8 mouse cellular contexts compared by ENCODE assay signal in the genomic region with DNA sequence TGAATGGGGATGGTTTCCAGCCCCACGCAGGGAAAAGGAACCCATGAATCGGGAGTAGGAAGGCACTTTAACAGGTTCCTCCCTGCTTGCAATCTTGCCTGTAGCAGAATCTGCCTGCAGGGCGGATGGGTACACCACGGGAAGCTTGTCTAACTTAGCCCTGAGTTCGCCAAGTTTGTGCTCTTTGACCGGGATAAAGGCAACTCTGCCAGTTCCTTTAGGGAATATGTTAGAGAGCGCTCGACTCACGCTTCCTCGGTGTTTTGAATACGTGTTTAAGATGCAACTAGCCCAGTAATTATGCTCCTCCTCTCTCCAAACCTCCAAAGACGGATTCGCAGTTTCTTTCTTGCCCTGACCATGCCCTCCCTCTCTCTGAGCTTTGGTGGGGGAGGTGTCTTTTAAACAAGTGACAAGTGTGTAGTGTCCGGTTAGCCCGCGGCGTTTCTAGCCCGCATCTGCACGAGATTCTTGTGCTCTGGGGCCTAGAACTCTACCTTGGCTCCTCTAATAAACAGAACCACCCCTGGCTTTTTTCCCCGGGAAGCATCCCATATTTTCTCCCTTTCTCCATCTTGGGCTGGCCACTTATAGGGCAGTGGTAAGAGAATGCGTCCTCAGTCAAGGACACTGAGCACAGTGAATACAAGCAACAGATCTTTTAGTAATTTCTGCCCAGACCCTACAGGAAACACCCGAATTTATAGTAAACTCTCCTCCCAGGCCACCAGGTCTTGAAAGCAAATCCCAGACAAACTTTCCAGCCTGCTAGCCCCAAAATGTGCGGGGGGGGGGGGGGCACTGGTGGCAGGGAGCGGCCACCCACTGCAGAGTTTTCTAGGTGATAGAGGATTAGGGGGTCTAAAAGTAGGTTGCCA. TPM values are rescaled to one million over a fixed set of nuclear protein-coding genes. Genes with fewer than 3 reads are reported as not detected.
A peak's percentile ranks its signal among the peaks of the same experiment; 100 is the strongest.
DNase-seq lines count a peak whose midpoint lies in the region; ATAC-seq and TF ChIP-seq lines count a peak whose summit lies in the region.

No protein-coding gene starts in this region.

- intact Hi-C loops in gastrocnemius, adult 2 months (cut with DNase I) = loop anchor here (1.0 to 10.0 kb wide), 2 partner anchors 253 to 352 kb away; no protein-coding TSS in a partner anchor

- DNase-seq in gastrocnemius, adult 2 months = no peak
- no peak for DNase-seq in gastrocnemius, adult 8-10 months (ENCODE audit: low spot score in 2 of 2)
- DNase-seq in ES-CJ7 (ENCODE audit: low read depth, low spot score) = peak; percentile 43
- peak; percentile 40 for DNase-seq in hindbrain, embryonic 10.5 days (ENCODE audit: low spot score)
- no peak for DNase-seq in thymus, postnatal 10 days (ENCODE audit: low spot score in 2 of 2)
- no peak for DNase-seq in layer of hippocampus, adult 9-11 months

- peak overlapping the region; percentile 77 for H3K4me3 ChIP-seq in gastrocnemius, adult 2 months
- peak overlapping the region; percentile 66 for H3K4me3 ChIP-seq in hindbrain, embryonic 10.5 days
- peak overlapping the region; percentile 55 for H3K4me3 ChIP-seq in midbrain, embryonic 15.5 days

- peaks cover 59% of the 10 kb centered on the region for H3K4me1 ChIP-seq in hindbrain, embryonic 10.5 days (replicated peaks)
- peaks cover 50% of the 10 kb centered on the region for H3K4me1 ChIP-seq in midbrain, embryonic 15.5 days

- no peak overlapping the region for H3K27ac ChIP-seq in gastrocnemius, adult 2 months
- peak overlapping the region; percentile 3; the same call in 1 of the 2 replicates for H3K27ac ChIP-seq in hindbrain, embryonic 10.5 days
- H3K27ac ChIP-seq in midbrain, embryonic 15.5 days = no peak overlapping the region

- H3K9me3 ChIP-seq in hindbrain, embryonic 10.5 days = no peaks in the 10 kb centered on the region
- H3K9me3 ChIP-seq in midbrain, embryonic 15.5 days = no peaks in the 10 kb centered on the region

- peak overlapping the region; percentile 92; the same call in 1 of the 2 replicates for H3K4me2 ChIP-seq in midbrain, embryonic 15.5 days

- H3K36me3 ChIP-seq in hindbrain, embryonic 10.5 days = no peaks in the 10 kb centered on the region
- H3K36me3 ChIP-seq in midbrain, embryonic 15.5 days (replicated peaks) = no peaks in the 10 kb centered on the region

- H3K9ac ChIP-seq in midbrain, embryonic 15.5 days = no peak overlapping the region

- peaks cover 100% of the 10 kb centered on the region for H3K27me3 ChIP-seq in hindbrain, embryonic 10.5 days (ENCODE audit: insufficient read depth, poor library complexity, severe bottlenecking)
- peaks cover 93% of the 10 kb centered on the region for H3K27me3 ChIP-seq in midbrain, embryonic 15.5 days (replicated peaks)

- TF ChIP-seq CTCF in gastrocnemius, adult 2 months (IDR thresholded peaks at IDR 0.05) = no peak

- 2% methylated on average over 24 of the region's 24 CpGs for WGBS in hindbrain, embryonic 10.5 days
- WGBS in midbrain, embryonic 15.5 days = 5% methylated on average over 24 of the region's 24 CpGs

- ATAC-seq in midbrain, embryonic 15.5 days (replicated peaks) = no peak
- no peak for ATAC-seq in megakaryocyte-erythroid progenitor cell, adult 5-6 weeks (replicated peaks; ENCODE audit: low FRiP score, low TSS enrichment, poor library complexity, severe bottlenecking)

RNA-seq across cellular contexts. Expression of a gene that starts 1.4 kb away (rescaled TPM):
- total RNA-seq in gastrocnemius, adult 2 months (2021) = under 1 TPM; 0.23 to 0.33 TPM
- under 1 TPM; 0.11 to 0.48 (median 0.30) TPM for total RNA-seq in gastrocnemius, adult 8-10 months (2022)
- 0.66 and 0.78 TPM in 2 replicates for polyA plus RNA-seq in hindbrain, embryonic 10.5 days (2016; fragmentation: Nextera tagmentation; extraction: Ambion mirVana)
- 0.08 TPM in 2 replicates for polyA plus RNA-seq in midbrain, embryonic 15.5 days (2015; fragmentation: Nextera tagmentation; extraction: Ambion mirVana)
- not detected in 2 replicates for total RNA-seq in megakaryocyte-erythroid progenitor cell, adult 5-6 weeks (2014; fragmentation: Nextera tagmentation)
- total RNA-seq in megakaryocyte-erythroid progenitor cell, adult 5-6 weeks (2017) = not detected in 2 replicates

Comparison
In these comparisons a context has a peak if more than half of its experiments do, and no peak if none do; other contexts are left out.
1. DNase-seq: peak in ES-CJ7 (single experiment) and hindbrain, embryonic 10.5 days (single experiment); none in gastrocnemius, adult 2 months (single experiment), gastrocnemius, adult 8-10 months (0 of 2), thymus, postnatal 10 days (0 of 2) and layer of hippocampus, adult 9-11 months (single experiment).
2. Peak in every context shown above with its lines, with median percentiles within 50 percentile points of each other: H3K4me3 ChIP-seq.